Mouse (Mus musculus) v-Abl transformed pro-B cells (cell line): ENCODE measurements around the gene Tesmin.

ENCODE experiments used
- in situ Hi-C, 2 experiments: fragments of 400-800 bp; cut with MboI; formaldehyde crosslinking; loops; one replicate each; pipeline ENCODE4 v1.15.1; 2025; ENCODE audit not compliant: unreplicated experiment in 2 of 2

Gene Tesmin

DNA sequence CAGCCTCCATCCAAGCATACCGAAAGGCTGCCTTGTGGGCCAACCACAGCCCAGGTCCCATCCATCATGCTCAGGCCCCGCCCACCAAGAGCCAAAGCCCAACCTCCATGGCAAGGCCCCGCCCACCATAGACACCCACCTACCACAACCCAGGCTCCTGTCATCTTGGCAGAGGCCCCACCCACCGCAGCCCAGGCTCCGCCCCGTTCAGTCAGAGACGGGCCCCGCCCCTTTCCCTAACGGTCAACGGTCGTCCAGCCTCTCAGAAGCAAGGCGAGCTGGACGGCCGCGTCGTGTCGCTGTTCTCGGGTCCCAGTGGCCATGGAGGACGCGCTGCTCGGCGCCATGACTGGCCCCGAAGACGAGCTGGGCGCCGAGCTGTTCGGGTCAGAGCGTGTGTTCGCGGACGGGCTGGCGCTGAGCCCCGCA, at the start of gene Tesmin:
TSS of gene Tesmin (plus strand) at position 229 of the 429 bp plus-strand sequence.
- in situ Hi-C loops = loop anchor here in 1 of 2 experiments (5.0 kb wide), 1 partner anchor 66 kb away; the partner anchor contains the start of gene Cpt1a

DNA sequence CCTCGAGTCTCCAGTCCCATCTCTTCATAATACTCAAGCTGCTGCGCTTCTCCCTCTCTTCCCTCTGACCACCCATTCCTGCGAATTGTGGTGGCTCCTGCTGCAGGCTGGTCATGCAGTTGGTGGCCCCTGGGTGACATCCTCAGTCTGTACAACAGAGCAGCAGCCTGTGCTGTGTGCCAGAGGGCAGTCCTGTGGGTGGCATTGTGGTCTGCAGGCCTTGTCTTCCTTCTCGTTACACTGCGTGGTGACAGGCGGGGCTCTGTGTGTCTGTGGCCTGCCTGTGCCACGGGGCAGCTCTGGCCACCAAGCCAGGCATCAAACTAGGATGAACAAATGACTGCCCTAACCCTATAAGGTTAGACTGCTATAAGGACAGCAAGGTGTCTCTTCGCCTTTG, 49.5 kb upstream of the Tesmin start:
- in situ Hi-C loops = no loop called here

DNA sequence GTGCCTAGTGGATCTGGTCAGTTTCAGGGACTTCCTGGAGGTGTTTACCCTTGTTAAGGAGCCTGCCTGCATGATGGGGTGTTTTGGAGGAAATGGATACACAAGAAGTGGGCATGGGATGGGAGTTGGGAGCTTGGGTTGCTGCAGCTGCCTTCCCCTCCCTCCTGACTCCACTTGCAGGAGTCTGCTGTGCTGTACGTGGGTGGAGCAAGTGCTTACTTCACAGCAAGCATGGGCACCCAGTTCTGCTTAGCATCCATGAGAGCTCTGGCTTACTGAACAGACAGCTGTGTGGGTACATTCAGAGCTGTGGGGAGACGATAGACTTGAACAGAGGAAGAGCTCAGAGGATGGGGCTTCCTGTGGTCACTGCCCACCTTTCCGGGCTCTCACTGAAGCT, 47.6 kb upstream of the Tesmin start:
- in situ Hi-C loops = no loop called here

DNA sequence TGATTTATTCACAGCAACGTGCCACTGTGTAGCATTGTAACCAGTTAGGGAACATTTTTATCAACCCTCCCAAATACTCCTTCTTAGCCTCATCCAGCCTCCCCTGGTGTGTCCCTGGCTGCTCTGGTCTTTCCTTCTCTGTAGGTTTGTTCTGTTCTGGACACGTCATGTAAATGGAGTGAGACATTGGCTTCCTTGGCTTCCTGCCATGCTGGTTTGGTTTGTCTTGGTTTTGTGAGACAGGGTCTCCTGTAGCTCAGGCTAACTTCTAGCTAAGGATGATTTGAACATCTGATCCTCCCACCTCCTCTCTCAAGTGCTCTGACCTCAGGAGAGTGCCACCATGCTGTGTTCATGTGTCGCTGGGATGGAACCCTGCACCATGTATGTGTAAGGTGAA, 44.7 kb upstream of the Tesmin start:
- in situ Hi-C loops = no loop called here

DNA sequence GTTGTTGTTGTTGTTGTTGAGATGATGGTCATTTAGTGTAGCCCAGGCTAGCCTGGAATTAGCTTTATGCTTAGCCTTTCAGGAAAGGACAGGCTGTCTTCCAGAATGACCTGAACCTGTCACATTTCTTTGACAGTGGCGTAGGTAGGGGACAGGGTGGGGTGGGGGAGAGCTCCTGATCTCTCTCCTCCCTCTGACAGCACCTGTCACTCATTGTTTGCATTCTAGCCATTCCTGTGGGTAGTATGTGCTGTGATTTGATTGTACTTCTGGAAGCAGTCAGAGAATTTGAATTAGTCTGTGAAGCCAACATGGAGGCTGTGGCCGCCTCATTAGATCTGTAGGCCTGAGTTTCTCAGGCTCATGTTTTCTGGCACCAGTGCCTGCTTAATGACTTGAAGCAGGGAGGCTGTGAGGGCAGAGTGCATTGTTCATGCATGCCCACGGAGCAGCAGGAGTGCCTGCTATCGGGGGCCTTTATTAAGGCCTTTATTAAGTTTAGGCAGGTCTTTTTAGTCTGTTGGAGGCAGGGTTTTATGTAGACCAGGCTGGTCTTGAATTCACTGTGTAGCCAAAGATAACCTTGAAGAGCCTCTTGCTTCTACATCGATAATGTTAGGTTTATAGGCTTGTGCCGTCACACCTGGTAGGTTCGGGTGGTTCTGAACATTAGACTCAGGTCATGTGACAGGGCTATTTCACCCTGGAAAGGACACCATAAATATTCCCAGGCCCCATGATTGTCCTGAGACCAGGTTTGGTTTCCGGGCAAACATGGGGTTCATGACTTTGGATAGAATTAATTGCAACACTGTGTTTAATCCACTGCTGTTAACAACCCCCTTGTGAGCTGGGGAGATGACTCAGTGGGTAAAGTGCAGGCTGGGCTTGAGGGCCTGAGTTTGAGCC, 43.8 kb upstream of the Tesmin start:
- in situ Hi-C loops = no loop called here

DNA sequence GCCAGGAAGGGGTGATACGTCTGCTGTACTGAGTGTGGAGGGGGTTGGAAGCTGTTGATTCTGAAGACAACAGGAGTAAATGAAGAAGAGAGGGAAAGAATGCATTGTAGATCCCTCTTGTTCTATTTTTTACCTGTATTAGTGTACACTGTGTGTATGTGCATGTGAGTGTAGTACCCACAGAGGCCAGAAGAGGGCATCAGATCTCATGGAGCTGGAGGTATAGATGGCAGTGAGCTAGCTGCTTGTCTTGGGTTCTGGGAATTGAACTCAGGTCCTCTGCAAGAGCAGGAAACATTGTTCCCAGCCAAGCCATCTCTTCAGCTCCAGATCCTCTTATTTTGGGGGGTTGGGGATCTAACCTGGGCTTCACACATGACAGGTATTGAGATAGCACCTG, 40.9 kb upstream of the Tesmin start:
- in situ Hi-C loops = no loop called here

DNA sequence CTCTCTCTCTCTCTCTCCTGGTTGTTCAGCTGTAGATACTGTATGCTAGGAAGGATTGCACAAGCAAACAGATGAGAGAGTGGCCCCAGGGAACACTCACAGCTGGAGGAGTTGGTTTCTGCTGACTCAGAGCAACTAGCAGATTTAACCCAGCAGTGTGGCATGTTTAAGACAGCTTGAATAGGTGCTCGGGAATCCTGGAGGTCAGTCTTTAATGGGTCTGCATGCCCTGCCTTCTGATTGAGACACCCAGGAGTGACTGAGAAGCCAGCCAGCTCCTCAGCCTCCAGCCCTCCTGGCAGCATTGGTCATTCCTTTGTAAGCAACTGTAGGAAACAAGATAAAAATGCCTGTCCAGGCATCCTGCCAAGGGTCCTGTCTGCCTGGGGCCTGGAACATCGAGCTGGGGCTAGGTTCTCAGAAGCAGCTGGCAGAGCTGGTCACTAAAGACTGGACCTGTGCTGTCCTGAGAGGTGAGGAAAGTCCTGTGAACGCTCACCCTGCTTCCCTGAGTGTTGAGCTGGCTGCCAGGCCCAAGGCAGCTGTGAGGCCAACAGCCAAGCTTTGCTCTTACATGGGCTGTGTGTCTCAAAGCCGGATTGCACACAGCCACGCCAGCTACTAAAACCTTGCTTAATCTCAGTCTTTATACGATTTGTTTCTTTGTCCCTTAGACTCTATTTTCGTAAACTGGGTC, 35.1 kb upstream of the Tesmin start:
- in situ Hi-C loops = no loop called here

DNA sequence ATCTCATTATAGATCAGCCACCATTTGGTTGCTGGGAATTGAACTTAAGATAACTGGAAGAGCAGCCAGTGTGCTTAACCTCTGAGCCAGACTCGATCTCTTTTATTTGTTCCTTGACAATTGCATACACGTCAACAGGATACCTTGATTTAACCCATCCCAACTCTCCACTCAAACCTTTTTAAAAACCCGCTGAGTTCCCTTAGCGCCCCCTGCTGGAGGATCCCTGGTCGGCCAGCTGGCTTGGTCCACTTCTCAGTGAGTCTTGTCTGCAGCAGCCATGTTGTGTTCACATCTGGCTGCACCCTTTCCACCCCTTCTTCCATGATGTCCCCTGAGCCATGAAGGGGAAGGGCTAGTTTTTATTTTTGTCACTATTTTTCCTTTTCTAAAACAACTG, 33.6 kb upstream of the Tesmin start:
- in situ Hi-C loops = no loop called here

DNA sequence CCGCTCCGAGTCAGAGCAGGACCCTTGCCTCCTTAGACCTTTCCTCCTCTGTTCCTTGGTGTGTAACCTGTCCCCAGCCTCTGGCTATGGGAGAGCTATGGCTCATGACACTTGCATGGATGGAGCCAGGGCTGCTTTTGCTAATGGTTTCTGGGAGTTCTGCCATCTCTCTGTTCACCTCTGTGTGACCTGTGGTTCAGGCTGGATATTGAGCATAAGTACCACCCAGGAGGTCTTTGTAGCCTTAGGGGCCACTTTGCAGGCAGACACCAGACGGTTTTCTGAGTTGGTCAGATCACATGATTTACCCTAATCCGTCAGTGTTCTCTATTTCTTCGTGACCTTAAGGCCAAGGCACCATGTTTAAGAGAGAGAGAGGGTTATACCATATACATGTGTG, 32.1 kb upstream of the Tesmin start:
- in situ Hi-C loops = no loop called here

DNA sequence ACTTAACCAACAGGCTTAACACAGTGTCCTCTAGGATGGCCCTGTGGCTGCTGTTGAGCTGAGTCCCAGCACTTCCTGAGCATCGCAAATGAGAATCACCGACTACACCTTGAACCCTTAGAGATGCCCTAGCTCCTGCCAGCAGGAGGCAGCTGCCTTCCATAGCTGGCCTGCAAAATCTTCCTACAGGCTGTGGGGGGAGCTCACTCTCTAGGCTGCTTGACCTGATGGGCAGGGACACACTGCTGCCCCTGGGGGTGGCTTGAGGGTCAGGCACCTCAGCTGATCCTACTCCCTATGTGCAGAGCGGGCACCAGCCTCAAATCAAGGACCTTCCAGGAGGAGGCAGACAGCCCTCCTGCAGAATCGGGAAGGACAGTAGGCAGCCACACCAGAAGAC, 31.0 kb upstream of the Tesmin start:
- in situ Hi-C loops = no loop called here

DNA sequence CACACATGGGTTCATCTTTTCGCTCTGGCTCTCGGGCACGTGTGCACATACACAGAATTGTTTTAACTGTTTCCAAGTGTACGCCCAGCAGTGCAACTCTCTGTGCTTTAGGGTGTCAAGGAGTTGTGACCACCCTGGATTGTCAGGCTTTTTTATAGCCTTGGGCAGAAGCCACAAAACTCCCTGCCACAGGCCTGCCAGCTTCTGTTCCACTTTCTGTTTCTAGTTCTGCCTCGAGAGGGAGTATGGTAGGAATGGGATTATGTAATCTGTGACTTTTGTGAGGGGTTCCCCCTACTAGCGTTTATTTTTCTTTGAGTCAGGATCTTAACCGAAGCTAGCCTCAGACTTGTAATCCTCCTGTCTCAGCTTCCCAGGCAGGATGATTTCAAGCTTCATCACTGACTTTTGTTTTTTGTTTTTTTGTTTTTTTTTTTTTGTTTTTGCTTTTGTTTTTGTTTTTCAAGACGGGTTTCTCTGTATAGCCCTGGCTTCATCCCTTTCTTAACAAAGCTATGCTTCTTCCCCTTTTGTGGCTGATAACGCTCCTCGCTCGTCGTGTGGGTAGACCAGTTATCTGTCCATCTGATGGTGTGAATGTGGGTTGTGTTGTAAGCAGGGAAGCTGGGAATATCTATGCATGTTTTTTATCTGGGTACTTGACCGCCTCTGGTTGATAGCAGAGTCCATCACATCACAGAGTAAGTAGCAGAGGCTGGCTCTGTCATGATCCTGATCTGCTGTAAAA, 28.6 kb upstream of the Tesmin start:
- in situ Hi-C loops = loop anchor here (5.0 kb wide), 2 partner anchors 33 to 38 kb away; partner anchors contain the start of gene Cpt1a (in 1 of the 2)

DNA sequence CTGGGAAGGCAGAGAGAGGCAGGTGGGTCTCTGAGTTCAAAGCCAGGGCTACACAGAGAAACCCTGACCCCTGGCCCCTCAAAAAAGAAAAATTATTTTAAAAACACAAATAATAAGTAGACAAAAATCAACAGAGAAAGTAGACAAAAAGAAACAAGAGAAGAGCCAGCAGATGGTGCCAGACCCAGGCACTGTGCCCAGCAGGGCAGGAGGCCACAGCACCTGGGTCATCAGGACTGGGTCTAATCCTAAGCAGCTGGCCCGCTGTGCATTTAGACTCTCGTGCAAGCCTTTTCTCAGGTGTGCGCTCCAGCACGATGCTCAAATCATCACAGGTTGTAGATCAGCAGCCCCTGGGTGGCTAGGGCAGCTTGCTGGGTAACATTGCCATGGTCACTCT, 25.1 kb upstream of the Tesmin start:
- in situ Hi-C loops = loop anchor here (5.0 kb wide), 2 partner anchors 36 to 41 kb away; partner anchors contain the start of gene Cpt1a (in 1 of the 2)

DNA sequence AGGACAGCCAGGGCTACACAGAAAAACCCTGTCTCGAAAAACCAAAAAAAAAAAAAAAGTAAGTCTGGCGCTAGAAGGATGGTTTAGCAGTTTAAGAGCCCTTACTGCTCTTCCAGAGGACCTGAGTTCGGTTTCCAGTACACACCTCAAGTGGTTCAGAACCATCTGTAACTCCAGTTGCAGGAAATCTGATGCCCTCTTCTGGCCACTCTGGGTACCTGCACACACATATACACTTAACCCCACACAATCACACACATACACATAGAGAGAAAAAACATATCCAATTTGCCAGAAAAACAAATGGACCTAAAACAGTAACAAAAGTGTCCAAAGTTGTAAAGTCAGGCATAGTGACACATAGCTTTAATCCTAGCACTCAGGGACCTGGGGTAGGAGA, 23.6 kb upstream of the Tesmin start:
- in situ Hi-C loops = no loop called here

DNA sequence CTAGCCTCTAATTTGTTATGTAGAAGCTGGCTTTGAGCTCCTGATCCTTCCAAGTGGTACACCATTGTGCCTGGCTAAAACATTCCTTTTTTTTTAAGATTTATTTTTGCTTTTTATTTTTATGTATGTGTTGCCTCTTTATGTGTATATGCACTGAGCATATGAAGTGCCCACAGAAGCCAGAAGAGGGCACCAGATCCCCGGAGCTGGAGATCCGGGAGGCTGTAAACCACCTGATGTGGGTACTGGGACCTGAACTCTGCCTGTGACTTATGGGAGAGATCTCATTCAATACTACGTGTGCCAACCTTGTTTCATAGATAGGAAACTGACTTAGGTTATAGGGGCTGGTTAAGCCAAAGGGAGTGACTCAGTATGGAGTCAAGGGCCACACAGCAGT, 20.4 kb upstream of the Tesmin start:
- in situ Hi-C loops = no loop called here

DNA sequence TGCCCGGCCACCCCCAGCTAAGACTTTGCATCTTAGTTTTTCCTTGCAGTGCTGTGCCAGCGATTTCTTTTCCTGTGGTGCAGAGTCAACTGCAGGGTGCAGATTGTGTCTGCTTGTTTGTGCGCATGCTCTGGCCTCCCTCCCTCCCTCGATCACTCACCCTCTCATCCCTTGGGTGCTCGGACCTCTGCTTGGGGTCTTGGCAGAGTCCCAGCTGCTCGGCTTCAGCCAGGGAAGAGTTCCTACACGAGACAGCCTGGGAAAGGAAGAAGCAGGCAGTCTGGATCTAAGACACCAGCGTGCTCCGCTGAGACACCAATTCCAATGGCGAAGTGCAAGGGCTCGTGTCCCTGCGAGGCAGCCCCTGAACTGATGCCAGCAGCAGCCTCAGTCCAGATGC, 15.3 kb upstream of the Tesmin start:
- in situ Hi-C loops = no loop called here

DNA sequence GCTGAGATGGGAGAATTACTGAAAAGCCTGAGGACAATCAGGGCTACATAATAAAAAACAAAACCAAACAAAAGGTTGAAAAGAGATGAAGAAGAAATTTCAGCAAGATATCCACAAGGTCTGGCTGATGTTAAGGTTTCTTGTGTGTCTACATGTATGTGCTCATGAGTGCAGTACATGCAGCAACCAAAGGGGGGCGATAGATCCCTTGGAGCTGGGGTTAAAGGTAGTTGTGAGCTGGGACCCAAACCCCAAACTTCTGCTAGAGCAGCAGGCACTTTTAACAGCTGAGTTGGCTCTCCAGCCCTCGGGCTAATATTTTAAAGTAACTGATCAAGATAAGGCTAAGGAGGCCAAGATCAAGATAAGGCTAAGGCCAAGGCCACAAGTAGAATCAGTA, 14.6 kb upstream of the Tesmin start:
- in situ Hi-C loops = no loop called here

DNA sequence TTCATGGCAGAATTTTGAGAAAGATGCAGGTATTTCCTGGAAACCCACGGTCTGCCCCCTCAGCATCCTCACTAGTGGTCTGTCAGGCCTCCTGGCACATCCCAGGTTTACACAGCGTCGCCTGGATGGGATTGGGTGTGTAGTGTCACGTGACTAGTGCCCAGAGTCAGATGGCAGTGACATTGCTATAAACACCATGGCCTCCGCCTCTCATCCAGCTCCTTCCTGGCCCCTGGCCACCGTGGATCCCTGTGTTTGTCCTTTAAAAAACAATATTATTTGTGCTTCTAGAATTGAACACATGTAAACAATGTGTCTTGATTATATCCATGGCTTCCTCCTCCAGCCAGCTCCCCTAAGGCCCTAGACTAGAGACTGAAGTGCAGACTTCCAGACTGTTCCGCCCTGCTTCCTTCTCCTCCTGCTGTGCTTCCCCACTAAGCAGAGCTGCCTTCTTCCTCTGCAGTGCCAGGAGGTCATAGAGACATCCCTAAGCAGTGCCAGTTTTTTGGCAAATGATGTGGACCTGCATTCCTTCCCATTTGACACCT, 12.6 kb upstream of the Tesmin start:
- in situ Hi-C loops = no loop called here

DNA sequence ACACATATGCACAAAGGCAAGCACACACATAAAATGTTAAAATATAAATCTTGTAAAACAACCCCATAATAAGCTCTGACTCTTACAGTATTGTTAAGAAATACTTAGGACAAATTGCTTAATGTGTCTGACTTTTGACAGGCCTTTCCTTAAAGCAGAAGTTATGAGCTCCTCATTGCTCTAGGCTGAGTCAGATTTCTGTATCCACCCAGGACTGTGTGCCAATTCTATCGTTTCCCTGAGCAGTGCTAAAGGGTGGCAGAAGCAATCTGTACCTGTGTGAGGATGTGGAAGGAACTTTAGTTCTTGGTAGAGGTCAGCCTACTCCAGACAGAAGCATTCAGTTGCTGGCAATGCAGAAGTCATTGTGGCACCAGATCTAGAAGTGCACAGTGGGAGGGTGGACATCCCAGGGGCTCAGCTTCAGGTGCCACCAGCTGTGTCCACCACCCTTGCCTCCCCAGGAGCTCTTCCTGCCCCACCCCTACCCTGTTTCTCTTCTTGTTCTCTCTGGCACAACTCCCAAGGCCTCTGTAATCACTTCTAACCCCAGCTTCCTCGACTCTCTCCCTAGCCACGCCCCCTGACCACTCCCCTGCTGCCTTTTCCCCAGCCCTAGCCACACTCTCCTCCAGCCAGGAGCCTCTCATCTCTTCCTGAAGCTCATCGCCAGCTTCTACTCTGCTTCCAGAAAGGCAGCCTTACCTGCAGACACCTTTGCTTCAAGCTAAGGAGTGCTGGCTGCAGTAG, 11.5 kb upstream of the Tesmin start:
- in situ Hi-C loops = no loop called here

DNA sequence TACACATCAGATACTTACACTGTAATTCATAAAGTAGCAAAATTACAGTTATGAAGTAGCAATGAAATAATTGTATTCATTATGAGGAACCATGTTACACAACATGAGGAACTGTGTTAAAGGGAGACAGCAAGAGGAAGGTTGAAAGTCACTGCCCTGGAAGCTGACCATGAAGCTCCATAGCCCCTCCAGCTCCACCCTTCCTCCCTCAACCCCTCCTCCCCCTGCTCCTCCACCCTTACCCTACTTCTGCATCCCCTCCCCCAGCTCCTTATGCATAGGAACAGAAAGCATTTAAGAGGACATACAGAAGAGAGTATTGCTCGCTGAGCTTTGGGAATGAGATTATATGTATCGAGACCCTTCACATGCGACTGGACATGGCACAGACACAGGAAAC, 10.0 kb upstream of the Tesmin start:
- in situ Hi-C loops = no loop called here

DNA sequence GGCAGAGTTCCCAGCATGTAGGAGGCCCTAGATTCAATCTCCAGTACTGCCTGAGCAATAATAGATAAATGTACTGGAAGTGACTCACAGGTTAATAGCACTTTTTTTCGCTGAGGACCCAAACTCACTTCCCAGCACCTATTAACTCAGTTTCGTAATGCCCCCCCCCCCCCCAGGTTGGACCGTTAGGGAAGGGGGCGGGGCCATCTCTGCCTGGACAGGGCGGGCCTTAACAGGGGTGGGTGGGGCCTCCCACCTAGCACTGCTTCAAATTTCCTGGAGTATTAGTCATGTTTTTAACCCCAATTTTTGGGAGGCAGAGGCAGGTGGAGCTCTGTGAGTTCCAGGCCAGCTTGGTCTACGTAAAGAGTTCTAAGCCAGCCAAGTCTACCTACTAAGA, 596 bp upstream of the Tesmin start:
- in situ Hi-C loops = loop anchor here in 1 of 2 experiments (5.0 kb wide), 1 partner anchor 66 kb away; the partner anchor contains the start of gene Cpt1a
